Mouse (Mus musculus) mouse trophoblast stem cell (cell line): ENCODE data around the gene Ahcyl1.

Experiments used
- in situ Hi-C, 2 experiments: fragments of 300-500 bp; cut with MseI, MboI; formaldehyde crosslinking; loops; 2 replicates in 1 of 2; 3 replicates in 1 of 2; pipeline ENCODE4 v1.15.1; 2025

Ahcyl1 gene

GRCm38 (mm10) chr3:107704371-107704705 lies 8.0 kb upstream of the Ahcyl1 start:
- in situ Hi-C loops, result loop anchor here in 1 of 2 experiments (5.0 kb wide), 1 partner anchor 158 kb away; no protein-coding TSS in a partner anchor

GRCm38 (mm10) chr3:107703675-107704370 lies 7.5 kb upstream of the Ahcyl1 start:
- in situ Hi-C loops, result loop anchor here in 1 of 2 experiments (5.0 kb wide), 1 partner anchor 158 kb away; no protein-coding TSS in a partner anchor

GRCm38 (mm10) chr3:107701767-107702394 lies 5.5 kb upstream of the Ahcyl1 start:
- in situ Hi-C loops, result loop anchor here in 1 of 2 experiments (5.0 kb wide), 1 partner anchor 160 kb away; no protein-coding TSS in a partner anchor

DNA sequence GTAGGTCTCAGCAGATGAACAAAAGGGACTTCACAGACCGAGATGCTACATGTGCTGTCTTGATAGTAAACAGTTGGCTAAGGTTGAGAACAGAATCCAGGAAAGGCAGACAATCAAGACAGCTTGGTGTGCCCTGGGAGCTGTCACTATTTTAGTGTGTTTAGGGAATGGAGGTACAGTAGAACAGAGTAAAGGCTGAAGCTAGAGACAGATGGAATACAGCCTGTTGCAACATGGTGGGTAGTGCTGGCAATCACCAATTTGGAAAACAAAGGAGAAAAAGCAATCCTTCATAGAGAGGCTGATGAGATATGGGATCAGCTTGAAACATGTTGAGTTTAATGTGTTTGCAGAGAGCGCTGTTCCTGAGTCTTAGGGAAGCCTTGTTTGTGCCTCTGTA lies 4.3 kb upstream of the Ahcyl1 start:
- in situ Hi-C loops, result loop anchor here in 1 of 2 experiments (5.0 kb wide), 1 partner anchor 162 kb away; no protein-coding TSS in a partner anchor

DNA sequence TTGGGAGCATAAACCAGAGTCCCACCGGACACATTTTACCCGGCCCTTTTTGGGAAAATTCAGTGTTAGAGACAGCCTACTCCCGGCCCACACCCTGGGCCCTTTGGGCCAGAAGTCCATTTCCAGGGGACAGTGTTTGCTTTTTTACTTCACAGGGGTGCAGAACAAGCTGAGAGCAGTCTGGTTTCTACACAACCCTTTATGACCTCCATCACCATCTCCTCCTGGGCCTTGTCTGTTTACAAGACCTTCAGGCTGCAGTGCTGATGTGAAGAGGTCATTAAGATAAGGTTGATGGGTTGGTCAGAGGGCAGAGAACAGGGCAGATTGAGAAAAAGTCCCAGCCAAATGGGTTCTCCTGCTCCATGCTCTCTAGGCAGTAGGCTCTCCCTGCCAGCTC lies 550 bp upstream of the Ahcyl1 start:
- in situ Hi-C loops, result loop anchor here (5.0 kb wide), 2 partner anchors 50 to 165 kb away; no protein-coding TSS in a partner anchor

- in situ Hi-C loops, result loop anchor here (5.0 kb wide), 2 partner anchors 52 to 167 kb away; no protein-coding TSS in a partner anchor
These were observed 977 bp downstream of the Ahcyl1 start for GRCm38 (mm10) chr3:107695219-107695947.

DNA sequence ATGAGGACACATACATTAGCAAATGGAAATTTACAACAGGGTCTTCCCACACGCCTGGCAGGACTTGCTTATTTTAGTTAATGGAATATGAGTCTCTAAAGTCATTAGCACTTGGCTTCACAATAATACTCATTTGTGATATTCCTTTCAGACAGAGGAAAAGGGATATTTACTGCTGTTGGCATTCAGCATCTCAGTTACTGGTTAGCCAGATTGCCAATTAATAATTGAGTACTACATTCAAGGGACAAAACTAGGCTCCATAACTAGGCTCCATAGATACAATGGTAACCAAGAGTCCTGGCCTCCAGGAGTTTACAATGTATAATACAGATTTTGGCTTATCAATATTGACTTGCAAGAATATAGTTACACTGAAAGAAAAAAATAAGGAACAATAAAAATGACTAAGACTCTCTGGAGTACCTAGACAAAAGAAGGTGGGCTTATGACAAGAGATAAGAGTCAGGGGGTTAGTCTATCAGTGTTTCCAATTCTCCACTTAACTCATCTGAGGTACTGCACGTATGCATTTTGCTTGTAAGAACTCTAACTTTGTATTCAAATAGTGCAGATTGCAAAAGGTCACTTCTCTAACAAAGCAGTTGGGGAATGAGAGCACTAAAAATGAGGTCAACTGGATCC lies 2.0 kb downstream of the Ahcyl1 start:
- in situ Hi-C loops, result no loop called here

GRCm38 (mm10) chr3:107690366-107690765 lies 6.0 kb downstream of the Ahcyl1 start:
- in situ Hi-C loops, result no loop called here

- in situ Hi-C loops, result no loop called here
These were observed 7.1 kb downstream of the Ahcyl1 start for GRCm38 (mm10) chr3:107689245-107689644.

- in situ Hi-C loops, result no loop called here
These were observed 8.1 kb downstream of the Ahcyl1 start for GRCm38 (mm10) chr3:107688236-107688635.

- in situ Hi-C loops, result no loop called here
These were observed 9.9 kb downstream of the Ahcyl1 start for GRCm38 (mm10) chr3:107686276-107686977.

GRCm38 (mm10) chr3:107685652-107686051 lies 10.7 kb downstream of the Ahcyl1 start:
- in situ Hi-C loops, result no loop called here

- in situ Hi-C loops, result no loop called here
These were observed 12.8 kb downstream of the Ahcyl1 start for GRCm38 (mm10) chr3:107683587-107683986.

GRCm38 (mm10) chr3:107680790-107681576 lies 15.4 kb downstream of the Ahcyl1 start:
- in situ Hi-C loops, result no loop called here

DNA sequence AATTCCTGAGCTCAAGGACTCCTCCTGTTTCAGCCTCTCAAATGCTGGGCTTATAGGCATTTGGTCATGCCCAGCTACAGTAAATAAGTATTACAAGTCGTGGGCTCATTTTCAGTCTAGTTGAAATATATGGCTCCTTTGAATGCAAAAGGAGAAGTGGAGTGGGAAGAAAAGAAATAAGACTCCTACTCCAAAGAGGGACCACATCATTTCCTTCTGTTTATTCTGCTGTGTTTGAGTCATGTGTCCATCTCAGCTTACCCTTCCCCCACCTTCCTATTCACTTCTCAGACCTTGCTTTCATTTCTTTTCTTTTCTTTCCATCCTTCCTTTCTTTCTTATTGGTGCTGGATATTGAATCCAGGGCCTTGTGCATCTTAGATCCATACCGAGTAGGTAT lies 24.9 kb downstream of the Ahcyl1 start:
- in situ Hi-C loops, result no loop called here

GRCm38 (mm10) chr3:107670500-107670899 lies 25.9 kb downstream of the Ahcyl1 start:
- in situ Hi-C loops, result no loop called here

- in situ Hi-C loops, result no loop called here
These were observed 27.6 kb downstream of the Ahcyl1 start for GRCm38 (mm10) chr3:107668786-107669185.

GRCm38 (mm10) chr3:107667426-107667825 lies 28.9 kb downstream of the Ahcyl1 start:
- in situ Hi-C loops, result no loop called here

DNA sequence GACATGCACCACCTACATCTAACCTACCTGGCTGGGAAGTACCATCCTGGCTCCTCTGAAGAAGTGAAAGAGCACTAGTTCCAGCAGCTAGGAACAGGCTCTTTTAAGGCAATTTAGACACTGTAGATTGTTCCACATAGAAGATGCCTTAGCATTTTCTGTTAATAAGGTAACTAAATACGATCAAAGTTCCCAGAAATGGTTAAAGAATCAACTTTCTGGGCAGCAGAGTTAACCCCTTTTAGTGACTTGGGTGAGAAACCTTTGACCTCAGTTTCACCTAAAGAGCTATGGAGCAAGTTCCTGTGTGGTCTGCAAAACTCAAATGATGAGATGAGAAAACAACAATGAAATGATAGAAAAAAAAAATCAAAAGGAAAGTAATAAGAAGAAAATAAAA lies 31.7 kb downstream of the Ahcyl1 start:
- in situ Hi-C loops, result no loop called here

GRCm38 (mm10) chr3:107659000-107659399 lies 37.4 kb downstream of the Ahcyl1 start:
- in situ Hi-C loops, result no loop called here
